Mouse (Mus musculus) yolk sac, embryonic 10.5 days (tissue): ENCODE results near the gene Npb.

Experiments
- DNase-seq: peaks from one replicate; pipeline ENCODE4 v3.0.0-alpha.2; 2017; ENCODE audit warnings: low spot score

Gene Npb

GRCm38 (mm10) chr11:120632559-120633519 is 24.6 kb downstream of the Npb start:
- peak; percentile 81 for DNase-seq

- DNase-seq: peak; percentile 95
Observed at GRCm38 (mm10) chr11:120633520-120634343, 25.5 kb downstream of the Npb start, which contains the start of gene Mafg. Mafg (minus strand) TSS chr11:120633600.

GRCm38 (mm10) chr11:120634810-120635209 is 26.5 kb downstream of the Npb start:
- no peak for DNase-seq

GRCm38 (mm10) chr11:120641255-120641654 is 33.0 kb downstream of the Npb start:
- no peak for DNase-seq

- no peak for DNase-seq
Observed at GRCm38 (mm10) chr11:120641869-120642268, 33.6 kb downstream of the Npb start.

- DNase-seq: no peak
Observed at GRCm38 (mm10) chr11:120642939-120643600, 34.8 kb downstream of the Npb start.

GRCm38 (mm10) chr11:120643601-120643987 is 35.3 kb downstream of the Npb start, which contains the start of gene Pycr1:
Pycr1 (minus strand) TSS chr11:120643769.
- DNase-seq: peak; percentile 94

GRCm38 (mm10) chr11:120647047-120647830 is 39.0 kb downstream of the Npb start:
- no peak for DNase-seq

- peak; percentile 59 for DNase-seq
Observed at GRCm38 (mm10) chr11:120648001-120648476, 39.8 kb downstream of the Npb start, which contains the start of gene Myadml2. Myadml2 (minus strand) TSS chr11:120648158.

GRCm38 (mm10) chr11:120651872-120652271 is 43.6 kb downstream of the Npb start:
- DNase-seq: no peak

GRCm38 (mm10) chr11:120654741-120655140 is 46.5 kb downstream of the Npb start:
- DNase-seq: no peak

GRCm38 (mm10) chr11:120657301-120657700 is 49.0 kb downstream of the Npb start:
- DNase-seq: no peak
